Mouse (Mus musculus) kidney, postnatal 0 days (tissue): Measurements from ENCODE around the gene Rab40c. TPM values are rescaled to one million over a fixed set of nuclear protein-coding genes. Genes with fewer than 3 reads are reported as not detected.

Source experiments
- ATAC-seq: fragments of 200-750 bp; cut with Nextera tagmentation; replicated peaks from 2 replicates; pipeline ENCODE4 v1.8.0; 2017; ENCODE audit warnings: low read depth, moderate number of reproducible peaks, moderate TSS enrichment, moderate library complexity; ENCODE audit not compliant: low FRiP score
- DNase-seq: peaks from one replicate; pipeline ENCODE4 v3.0.0-alpha.2; 2016; ENCODE audit warnings: low spot score
- H3K27ac ChIP-seq: fragments of 300-500 bp; sonication (generic); 2 replicates; pipeline ENCODE4 v1.5.1; 2014; ENCODE audit warnings: mild to moderate bottlenecking
- H3K27me3 ChIP-seq: fragments of 300-500 bp; sonication (generic); 2 replicates; pipeline ENCODE4 v1.6.1; 2014; ENCODE audit warnings: low read length, mixed read lengths; ENCODE audit not compliant: insufficient read depth
- H3K36me3 ChIP-seq: fragments of 300-500 bp; sonication (generic); 2 replicates; pipeline ENCODE4 v1.6.1; 2014; ENCODE audit warnings: low read length, mixed read lengths; ENCODE audit not compliant: insufficient read depth
- H3K4me1 ChIP-seq: fragments of 300-500 bp; sonication (generic); replicated peaks from 2 replicates; pipeline ENCODE4 v1.6.1; 2014; ENCODE audit warnings: antibody characterized with exemption, low read length, mixed read lengths; ENCODE audit not compliant: insufficient read depth
- H3K4me2 ChIP-seq: fragments of 300-500 bp; sonication (generic); 2 replicates; pipeline ENCODE4 v1.6.1; 2014; ENCODE audit warnings: mild to moderate bottlenecking, low read length, moderate library complexity, mixed read lengths
- H3K4me3 ChIP-seq: fragments of 300-500 bp; sonication (generic); replicated peaks from 2 replicates; pipeline ENCODE4 v1.5.1; 2014; ENCODE audit warnings: low read depth, low read length
- H3K9ac ChIP-seq: fragments of 300-500 bp; sonication (generic); 2 replicates; pipeline ENCODE4 v1.6.1; 2014; ENCODE audit warnings: low read depth, low read length
- H3K9me3 ChIP-seq: fragments of 300-500 bp; sonication (generic); replicated peaks from 2 replicates; pipeline ENCODE4 v1.6.1; 2016; ENCODE audit warnings: low read length, inconsistent platforms, mixed read lengths
- CTCF ChIP-seq: IDR thresholded peaks from 2 replicates; pipeline ENCODE4 v1.5.1; 2016; ENCODE audit warnings: antibody characterized with exemption, low read depth, mild to moderate bottlenecking, moderate library complexity
- WGBS: fragments of 180-500 bp; shearing (Covaris S2); extraction: QIAGEN DNeasy Blood & Tissue Kit; methylation state at CpG from one replicate; pipeline ENCODE4 v1.1.7; 2014; 5-methylcytosine and 5-hydroxymethylcytosine counted together
- polyA plus RNA-seq: library from polyadenylated mRNA; unstranded; fragments of >200 nt; fragmentation: Nextera tagmentation; extraction: Ambion mirVana; gene quantifications from 2 replicates; pipeline ENCODE4 v1.2.1, GENCODE M21; 2015

Gene Rab40c
- polyA plus RNA-seq, 1 experiment from 2014 or later = 20.4 TPM

DNA sequence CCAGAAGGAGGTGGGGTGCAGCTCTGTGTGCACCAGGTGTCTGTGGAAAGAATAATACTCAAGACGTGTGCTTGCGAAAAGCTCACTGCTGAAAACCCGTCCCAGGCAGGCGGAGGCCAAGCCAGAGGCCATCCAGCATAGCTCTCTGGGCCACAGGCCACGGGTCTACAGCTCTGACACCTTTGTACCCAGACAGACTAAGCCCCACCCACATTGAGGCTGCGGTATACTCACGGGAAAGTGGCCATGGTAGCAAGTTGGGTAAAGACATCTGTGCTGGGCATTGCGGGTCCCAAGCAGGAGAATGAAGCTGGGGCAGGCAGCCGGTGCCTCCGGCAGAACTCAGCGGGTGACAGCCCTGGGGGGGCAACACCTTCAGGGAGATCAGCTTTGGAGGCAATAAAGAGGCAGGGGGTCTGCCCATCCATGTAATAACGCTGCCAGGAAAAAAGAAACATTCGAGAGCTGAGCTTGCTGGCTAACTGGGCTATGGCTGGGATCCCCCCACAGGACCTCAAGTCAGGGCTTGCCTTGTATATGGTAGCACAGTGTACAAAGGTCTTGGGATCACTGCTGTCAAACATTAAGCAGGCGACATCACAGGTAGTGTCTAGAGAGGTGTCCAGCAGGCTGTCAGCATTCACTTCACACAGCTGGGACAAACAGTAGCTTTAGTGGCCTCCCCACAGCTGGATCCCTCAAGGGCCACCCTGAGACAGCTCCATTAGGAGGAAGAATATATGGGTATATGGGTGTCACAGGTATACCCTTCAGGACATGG, 79.9 kb downstream of the Rab40c start:
- no peaks in the 10 kb centered on the region for H3K9me3 ChIP-seq
- no peak overlapping the region for H3K9ac ChIP-seq
- no peak overlapping the region for H3K4me3 ChIP-seq
- DNase-seq (no peak), ATAC-seq (no peak)
- no peaks in the 10 kb centered on the region for H3K27me3 ChIP-seq
- no peak overlapping the region for H3K4me2 ChIP-seq
- H3K36me3 ChIP-seq = peaks cover 40% of the 10 kb centered on the region
- peak overlapping the region; percentile 26; the same call in 1 of the 2 replicates for H3K27ac ChIP-seq
- TF ChIP-seq CTCF = no peak
- 79% methylated on average over 14 of the region's 14 CpGs for WGBS
- H3K4me1 ChIP-seq = peaks cover 32% of the 10 kb centered on the region

DNA sequence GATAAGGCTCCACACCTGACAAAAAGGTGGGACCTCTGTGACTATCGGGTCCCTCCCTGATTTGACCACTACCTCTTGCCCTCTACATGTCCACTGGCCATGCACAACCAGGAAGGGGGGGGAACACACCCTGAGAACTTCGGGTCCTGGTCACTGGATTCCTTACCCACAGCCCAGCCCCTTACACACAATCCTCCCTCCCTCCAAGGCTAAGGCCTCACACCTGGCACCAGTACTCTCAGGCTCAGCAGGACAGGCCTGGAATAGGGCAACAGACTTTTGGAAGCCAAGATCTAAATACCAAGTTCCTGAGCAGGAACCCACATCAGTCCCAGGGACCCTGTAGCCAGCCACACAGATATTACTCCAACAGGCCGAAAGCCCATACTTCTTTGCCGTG, 80.6 kb downstream of the Rab40c start:
- H3K4me2 ChIP-seq = no peak overlapping the region
- H3K27me3 ChIP-seq = no peaks in the 10 kb centered on the region
- peaks cover 42% of the 10 kb centered on the region for H3K36me3 ChIP-seq
- ATAC-seq (no peak), DNase-seq (no peak)
- no peak for TF ChIP-seq CTCF
- H3K4me3 ChIP-seq = no peak overlapping the region
- H3K27ac ChIP-seq = peak overlapping the region; percentile 26
- 93% methylated on average over 4 of the region's 4 CpGs for WGBS
- no peak overlapping the region for H3K9ac ChIP-seq
- H3K9me3 ChIP-seq = no peaks in the 10 kb centered on the region
- peaks cover 39% of the 10 kb centered on the region for H3K4me1 ChIP-seq

DNA sequence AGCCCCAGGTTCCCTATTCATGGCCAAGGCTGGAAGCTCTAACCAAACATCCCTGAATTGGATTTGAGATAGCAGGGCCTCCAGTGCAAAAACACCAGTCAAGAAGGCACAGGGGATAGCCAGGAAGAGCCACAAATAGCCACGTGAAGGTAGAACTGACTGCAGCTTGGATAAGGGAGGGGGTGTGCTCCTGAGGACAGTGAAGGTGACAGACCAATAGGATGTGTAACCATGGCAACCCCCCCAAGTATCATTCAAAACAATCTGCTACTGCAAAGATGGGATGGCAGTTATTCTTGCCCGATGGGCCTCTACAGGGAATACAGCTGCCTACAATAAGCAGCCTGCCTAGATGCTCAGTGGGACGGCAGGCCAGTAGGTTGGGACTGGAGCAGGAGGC, 82.0 kb downstream of the Rab40c start:
- DNase-seq (no peak), ATAC-seq (no peak)
- Histone ChIP-seq H3K4me3 (no peak overlapping the region), H3K27me3 (no peaks in the 10 kb centered on the region), H3K9me3 (no peaks in the 10 kb centered on the region), H3K36me3 (peaks cover 42% of the 10 kb centered on the region), H3K27ac (peak overlapping the region; percentile 84; the same call in 1 of the 2 replicates), H3K4me1 (peaks cover 34% of the 10 kb centered on the region), H3K4me2 (peak overlapping the region; percentile 78; the same call in 1 of the 2 replicates), H3K9ac (0 out of 2 replicates have a peak overlapping the region, but pooled peaks have one; percentile 64)
- WGBS = 58% methylated on average over 3 of the region's 3 CpGs
- TF ChIP-seq CTCF = no peak

DNA sequence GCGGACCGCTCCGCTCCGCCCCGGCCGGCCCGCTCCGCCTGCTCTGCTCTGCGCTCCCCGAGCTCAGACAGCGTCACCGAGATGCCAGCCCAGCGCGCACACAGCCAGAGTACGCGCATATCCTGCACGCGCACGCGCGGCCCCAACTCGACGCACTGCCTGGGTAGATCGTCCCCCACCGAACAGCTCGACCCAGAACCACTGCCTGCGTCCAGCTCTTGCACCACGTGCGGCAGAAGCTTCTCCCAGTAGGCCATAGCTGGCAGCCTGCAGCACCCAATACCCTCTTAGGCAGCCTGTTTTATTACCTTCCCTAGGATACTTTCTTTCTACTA, 82.5 kb downstream of the Rab40c start, which contains the start of gene Rhbdl1:
Gene Rhbdl1, minus strand, starts transcription at position 220 of the 335 bp plus-strand sequence.
- Histone ChIP-seq H3K36me3 (peaks cover 38% of the 10 kb centered on the region), H3K9ac (peak within 1 kb of the TSS; percentile 64), H3K27ac (peak within 1 kb of the TSS; percentile 84), H3K4me3 (peak within 1 kb of the TSS; percentile 34), H3K4me2 (peak within 1 kb of the TSS; percentile 78), H3K4me1 (peaks cover 35% of the 10 kb centered on the region), H3K9me3 (no peaks in the 10 kb centered on the region), H3K27me3 (no peaks in the 10 kb centered on the region)
- no peak for TF ChIP-seq CTCF
- ATAC-seq (no peak; the same call in 1 of the 2 replicates), DNase-seq (peak; percentile 53)
- WGBS = 2% methylated on average over 29 of the region's 29 CpGs

DNA sequence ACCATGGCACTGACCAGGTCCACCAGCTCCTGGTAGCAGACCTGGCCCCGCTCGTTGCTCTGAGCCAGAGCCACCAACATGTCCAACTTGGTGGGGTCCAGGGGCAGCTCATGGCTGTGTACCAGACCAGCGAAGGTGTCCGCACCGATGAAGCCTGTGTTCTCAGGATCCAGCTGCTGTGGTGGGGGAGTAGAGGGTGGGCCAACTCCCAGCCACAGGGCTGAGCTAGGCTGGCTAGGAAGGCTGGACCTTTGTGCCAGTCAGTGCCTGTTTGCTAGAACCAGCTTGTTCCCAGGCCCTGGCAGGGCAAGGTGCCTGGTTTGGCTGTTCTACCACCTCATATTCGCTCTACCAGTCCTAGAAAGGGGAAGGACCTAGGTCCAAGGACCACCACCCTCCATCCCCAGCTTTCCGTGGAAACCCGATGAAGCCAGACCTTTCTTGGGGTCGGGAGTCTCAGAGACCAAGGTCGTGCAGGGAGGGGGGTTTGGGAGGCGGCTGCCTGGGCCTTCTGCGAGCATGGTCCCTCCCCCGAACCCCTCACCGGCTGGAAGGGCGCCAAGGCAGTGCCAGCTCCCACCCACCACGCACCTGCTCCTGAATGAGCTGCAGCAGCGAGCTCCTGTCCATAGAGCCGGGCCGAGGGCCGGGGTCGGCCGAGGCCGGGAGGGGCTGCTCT, 83.0 kb downstream of the Rab40c start:
- Histone ChIP-seq H3K27me3 (no peaks in the 10 kb centered on the region), H3K9me3 (no peaks in the 10 kb centered on the region), H3K9ac (peak overlapping the region; percentile 64), H3K4me2 (peak overlapping the region; percentile 78), H3K4me1 (peaks cover 40% of the 10 kb centered on the region), H3K36me3 (peaks cover 33% of the 10 kb centered on the region), H3K4me3 (peak overlapping the region; percentile 34), H3K27ac (peak overlapping the region; percentile 84)
- 14% methylated on average over 23 of the region's 23 CpGs for WGBS
- no peak for TF ChIP-seq CTCF
- DNase-seq (no peak), ATAC-seq (no peak; the same call in 1 of the 2 replicates)

DNA sequence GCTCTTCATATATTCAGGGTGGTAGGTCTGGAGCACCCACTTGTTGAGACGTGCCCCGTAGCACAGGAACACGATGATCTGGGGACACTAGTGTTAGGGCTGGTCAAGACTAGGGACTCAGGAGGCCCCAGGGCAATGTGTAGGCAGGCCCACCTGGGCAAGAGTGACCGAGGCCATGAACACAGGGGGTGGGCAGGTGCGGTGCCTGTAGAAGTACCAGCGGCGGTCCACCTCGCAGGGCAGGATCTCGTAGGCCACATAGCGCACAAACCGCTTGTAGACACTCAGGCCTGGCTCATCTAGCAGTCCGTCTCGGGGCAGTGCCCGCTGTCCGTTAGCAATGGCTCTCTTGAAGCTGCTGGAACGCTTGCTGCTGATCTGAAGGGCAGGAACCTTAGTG, 83.7 kb downstream of the Rab40c start:
- Histone ChIP-seq H3K27me3 (no peaks in the 10 kb centered on the region), H3K9ac (no peak overlapping the region), H3K4me2 (no peak overlapping the region), H3K4me1 (peaks cover 45% of the 10 kb centered on the region), H3K36me3 (peaks cover 33% of the 10 kb centered on the region), H3K27ac (peak overlapping the region; percentile 84), H3K9me3 (no peaks in the 10 kb centered on the region), H3K4me3 (no peak overlapping the region)
- 86% methylated on average over 16 of the region's 16 CpGs for WGBS
- DNase-seq (no peak), ATAC-seq (no peak)
- no peak for TF ChIP-seq CTCF
